Mouse (Mus musculus) forebrain, embryonic 14.5 days (tissue): ENCODE measurements around the gene Scn11a. TPM values are rescaled to one million over a fixed set of nuclear protein-coding genes. Genes with fewer than 3 reads are reported as not detected.

Experiments
- ATAC-seq: fragments of 200-750 bp; cut with Nextera tagmentation; 2 replicates; pipeline ENCODE4 v1.8.0; 2017; ENCODE audit warnings: mild to moderate bottlenecking, moderate library complexity
- DNase-seq: peaks from one replicate; pipeline ENCODE4 v3.0.0-alpha.2; 2015; ENCODE audit warnings: low spot score
- H3K27ac ChIP-seq: fragments of 300-500 bp; sonication (generic); 2 replicates; pipeline ENCODE4 v1.5.1; 2014; ENCODE audit warnings: low read depth, mild to moderate bottlenecking, control low read depth, low read length, moderate library complexity
- H3K27me3 ChIP-seq: fragments of 300-500 bp; sonication (generic); replicated peaks from 2 replicates; pipeline ENCODE4 v1.6.1; 2014; ENCODE audit warnings: low read length, control low read depth, mixed read lengths; ENCODE audit not compliant: control insufficient read depth, insufficient read depth
- H3K36me3 ChIP-seq: fragments of 300-500 bp; sonication (generic); 2 replicates; pipeline ENCODE4 v1.6.1; 2014; ENCODE audit warnings: low read length, control low read depth; ENCODE audit not compliant: control insufficient read depth, insufficient read depth
- H3K4me1 ChIP-seq: fragments of 300-500 bp; sonication (generic); 2 replicates; pipeline ENCODE4 v1.6.1; 2014; ENCODE audit warnings: antibody characterized with exemption, low read length, control low read depth; ENCODE audit not compliant: control insufficient read depth, insufficient read depth
- H3K4me2 ChIP-seq: fragments of 300-500 bp; sonication (generic); 2 replicates; pipeline ENCODE4 v1.6.1; 2014; ENCODE audit warnings: mild to moderate bottlenecking, control low read depth, low read length
- H3K4me3 ChIP-seq: fragments of 300-500 bp; sonication (generic); 2 replicates; pipeline ENCODE4 v1.5.1; 2014; ENCODE audit warnings: low read depth, low read length, control low read depth
- H3K9ac ChIP-seq: fragments of 300-500 bp; sonication (generic); 2 replicates; pipeline ENCODE4 v1.6.1; 2014; ENCODE audit warnings: mild to moderate bottlenecking, low read length, control low read depth, moderate library complexity
- H3K9me3 ChIP-seq: fragments of 300-500 bp; sonication (generic); replicated peaks from 2 replicates; pipeline ENCODE4 v1.6.1; 2016; ENCODE audit warnings: low read length, control low read depth, mixed read lengths; ENCODE audit not compliant: control insufficient read depth
- WGBS: fragments of 180-500 bp; shearing (Covaris S2); extraction: QIAGEN DNeasy Blood & Tissue Kit; methylation state at CpG from one replicate; pipeline ENCODE4 v1.1.7; 2014; 5-methylcytosine and 5-hydroxymethylcytosine counted together
- polyA plus RNA-seq: library from polyadenylated mRNA; unstranded; fragments of >200 nt; fragmentation: Nextera tagmentation; extraction: Ambion mirVana; gene quantifications from 2 replicates; pipeline ENCODE4 v1.2.1, GENCODE M21; 2014

Gene Scn11a
- polyA plus RNA-seq, 1 experiment from 2014 or later: 0.14 TPM

DNA sequence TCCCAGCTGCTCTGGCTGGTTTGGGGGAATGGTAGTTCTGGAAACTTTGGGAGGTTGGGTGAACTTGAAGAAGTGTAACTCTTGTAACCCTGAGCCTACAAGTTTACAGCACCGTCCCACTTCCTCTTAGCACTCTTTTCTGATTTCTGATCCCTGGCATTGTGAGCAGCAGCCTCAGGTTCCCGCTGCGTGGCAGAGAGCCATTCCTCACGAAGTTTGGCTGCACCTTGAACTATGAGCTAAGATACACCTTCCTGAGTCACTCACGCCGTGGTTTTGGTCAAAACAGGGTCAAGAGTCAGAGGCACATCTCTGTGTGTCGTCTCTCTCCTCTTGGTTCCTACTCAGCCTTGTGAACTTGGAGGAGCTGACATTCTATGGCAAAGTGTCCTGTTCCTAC, 48.6 kb downstream of the Scn11a start:
- no peak for ATAC-seq
- H3K4me3 ChIP-seq: no peak overlapping the region
- no peak for DNase-seq
- no peaks in the 10 kb centered on the region for H3K9me3 ChIP-seq
- no peak overlapping the region for H3K4me2 ChIP-seq
- H3K4me1 ChIP-seq: no peaks in the 10 kb centered on the region
- WGBS: 82% methylated on average over 7 of the region's 7 CpGs
- H3K9ac ChIP-seq: no peak overlapping the region
- no peak overlapping the region for H3K27ac ChIP-seq
- no peaks in the 10 kb centered on the region for H3K27me3 ChIP-seq
- no peaks in the 10 kb centered on the region for H3K36me3 ChIP-seq

DNA sequence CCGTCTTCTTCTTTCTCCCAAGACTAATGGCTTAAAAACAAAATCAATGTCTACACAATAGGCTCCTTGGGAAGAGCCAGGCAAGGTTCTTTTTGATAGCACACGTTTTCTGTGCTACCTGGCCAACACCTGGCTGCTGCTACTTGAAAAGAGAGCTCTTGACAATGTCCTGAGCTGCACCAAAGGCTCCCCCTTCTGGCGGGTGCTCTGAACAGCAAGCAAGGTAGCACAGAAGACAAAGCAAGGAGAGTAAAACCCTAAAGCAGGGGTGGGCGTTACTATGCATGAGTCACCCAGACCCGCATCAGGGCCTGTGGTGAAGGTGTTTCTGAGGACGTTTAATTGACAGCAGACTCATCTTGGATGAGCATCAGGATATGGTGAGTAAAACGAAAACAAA, 56.7 kb downstream of the Scn11a start:
- 49% methylated on average over 7 of the region's 7 CpGs for WGBS
- Histone ChIP-seq H3K4me2 (no peak overlapping the region), H3K36me3 (no peaks in the 10 kb centered on the region), H3K9ac (no peak overlapping the region), H3K4me1 (no peaks in the 10 kb centered on the region), H3K27me3 (no peaks in the 10 kb centered on the region), H3K4me3 (no peak overlapping the region), H3K9me3 (no peaks in the 10 kb centered on the region), H3K27ac (no peak overlapping the region)
- ATAC-seq (no peak), DNase-seq (peak; percentile 25)

DNA sequence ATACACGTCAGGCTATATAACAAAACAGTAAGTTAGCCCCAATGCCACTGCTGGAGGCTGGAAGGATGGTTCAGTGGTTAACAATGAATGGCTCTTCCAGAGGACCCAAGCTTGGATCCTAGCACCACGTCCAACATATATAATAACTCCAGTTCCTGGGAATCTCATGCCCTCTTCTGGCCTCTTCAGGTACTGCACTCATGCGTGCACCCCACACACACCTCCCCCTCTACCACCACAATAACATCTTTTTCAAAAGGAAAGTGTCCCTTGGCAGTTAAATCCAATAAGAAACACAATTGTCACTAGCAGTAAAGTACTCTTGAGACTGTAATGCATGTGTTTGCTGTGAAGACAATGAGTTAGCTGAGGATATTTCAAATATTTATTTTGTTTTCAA, 65.0 kb downstream of the Scn11a start:
- ATAC-seq: no peak
- H3K36me3 ChIP-seq: no peaks in the 10 kb centered on the region
- H3K4me2 ChIP-seq: no peak overlapping the region
- no peaks in the 10 kb centered on the region for H3K27me3 ChIP-seq
- no peak overlapping the region for H3K9ac ChIP-seq
- DNase-seq: no peak
- no peaks in the 10 kb centered on the region for H3K9me3 ChIP-seq
- no peak overlapping the region for H3K4me3 ChIP-seq
- WGBS: 89% methylated on average over 3 of the region's 3 CpGs
- H3K27ac ChIP-seq: no peak overlapping the region
- H3K4me1 ChIP-seq: no peaks in the 10 kb centered on the region

DNA sequence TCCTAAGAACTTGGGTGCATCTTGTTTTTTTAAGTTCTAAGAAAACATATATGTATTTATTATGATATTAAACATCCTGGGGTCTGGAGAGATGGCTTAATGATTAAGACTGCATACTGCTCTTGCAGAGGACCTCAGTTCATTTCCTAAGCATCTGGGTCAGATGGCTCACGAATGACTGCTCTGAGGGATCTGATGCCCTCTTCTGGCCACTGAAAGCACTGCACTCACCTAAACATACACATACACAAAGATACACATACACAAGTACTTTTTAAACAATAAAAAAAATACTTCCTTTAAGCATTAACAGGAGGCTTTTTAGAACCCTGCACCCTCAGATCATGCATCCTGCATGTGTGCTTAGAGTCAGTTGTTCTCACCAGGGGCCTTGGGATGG, 65.8 kb downstream of the Scn11a start:
- Histone ChIP-seq H3K4me3 (no peak overlapping the region), H3K27ac (no peak overlapping the region), H3K9me3 (no peaks in the 10 kb centered on the region), H3K4me1 (no peaks in the 10 kb centered on the region), H3K27me3 (no peaks in the 10 kb centered on the region), H3K36me3 (no peaks in the 10 kb centered on the region), H3K4me2 (no peak overlapping the region), H3K9ac (no peak overlapping the region)
- no peak for ATAC-seq
- 81% methylated on average over 1 of the region's 1 CpGs for WGBS
- no peak for DNase-seq

DNA sequence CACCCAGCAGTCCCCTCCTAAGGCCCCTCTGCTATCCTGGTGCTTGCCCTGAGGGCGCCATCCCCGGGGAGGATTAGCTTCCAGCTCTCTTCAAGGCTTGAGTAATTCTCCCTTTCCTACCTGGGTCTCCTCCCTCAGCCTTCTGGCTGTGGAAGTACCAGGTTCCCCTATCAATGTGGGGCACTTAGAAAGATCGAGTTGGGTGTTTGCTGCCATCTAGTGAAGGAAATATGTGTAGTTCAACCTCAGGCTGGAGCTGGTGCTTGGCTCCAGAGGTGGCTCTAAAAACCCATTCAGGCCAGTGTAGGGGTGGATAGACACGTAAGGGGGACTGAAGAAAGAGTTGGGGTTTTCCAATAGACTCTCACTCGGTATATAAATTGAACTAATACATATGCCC, 73.7 kb downstream of the Scn11a start:
- peak; percentile 62; the same call in 1 of the 2 replicates for ATAC-seq
- Histone ChIP-seq H3K36me3 (no peaks in the 10 kb centered on the region), H3K4me3 (no peak overlapping the region), H3K4me2 (no peak overlapping the region), H3K9ac (no peak overlapping the region), H3K27me3 (no peaks in the 10 kb centered on the region), H3K4me1 (no peaks in the 10 kb centered on the region), H3K9me3 (no peaks in the 10 kb centered on the region), H3K27ac (no peak overlapping the region)
- DNase-seq: peak; percentile 84
- 12% methylated on average over 5 of the region's 5 CpGs for whole genome bisulfite sequencing

DNA sequence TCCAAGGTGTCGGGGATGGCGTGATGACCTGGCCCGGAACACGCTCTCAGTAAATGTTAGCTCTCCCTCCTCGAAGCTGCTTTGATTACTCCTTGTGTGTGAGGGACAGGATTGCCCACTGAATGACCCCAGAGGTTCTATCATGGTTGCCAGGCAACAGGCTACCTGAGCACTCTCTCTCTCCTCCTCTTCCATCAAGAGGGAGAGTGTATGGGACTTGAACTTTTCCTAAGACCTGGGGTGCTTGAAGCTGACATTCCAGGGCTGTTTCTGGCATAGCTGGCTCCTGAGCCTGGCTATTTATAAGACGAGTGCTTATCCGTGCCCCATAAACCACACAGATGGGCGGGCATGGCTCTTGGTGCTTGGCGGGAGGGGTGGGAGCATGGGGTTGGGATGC, 76.1 kb downstream of the Scn11a start:
- no peaks in the 10 kb centered on the region for H3K9me3 ChIP-seq
- no peak overlapping the region for H3K27ac ChIP-seq
- no peak overlapping the region for H3K4me2 ChIP-seq
- DNase-seq: no peak
- no peaks in the 10 kb centered on the region for H3K36me3 ChIP-seq
- H3K27me3 ChIP-seq: no peaks in the 10 kb centered on the region
- ATAC-seq: no peak
- H3K9ac ChIP-seq: no peak overlapping the region
- no peaks in the 10 kb centered on the region for H3K4me1 ChIP-seq
- H3K4me3 ChIP-seq: no peak overlapping the region
- 86% methylated on average over 9 of the region's 9 CpGs for WGBS

DNA sequence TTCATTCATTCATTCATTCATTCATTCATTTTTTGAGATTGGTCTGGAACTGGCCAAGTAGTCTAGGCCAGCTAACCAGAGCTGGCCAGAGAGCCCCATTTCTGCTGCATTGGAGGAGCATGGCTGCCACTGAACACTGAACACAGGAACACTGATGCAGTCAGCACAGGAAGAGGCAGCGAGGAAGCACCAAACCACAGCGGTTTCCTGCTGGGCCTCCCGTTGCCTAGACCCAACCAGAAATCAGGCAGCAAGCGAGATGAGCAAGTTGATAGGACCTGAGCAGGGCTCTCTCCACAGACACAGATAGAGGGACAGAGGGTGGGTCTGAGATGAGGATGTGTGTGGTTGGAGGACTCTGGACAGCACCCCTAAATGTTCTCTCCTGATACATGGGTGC, 81.4 kb downstream of the Scn11a start:
- no peaks in the 10 kb centered on the region for H3K36me3 ChIP-seq
- WGBS: 92% methylated on average over 4 of the region's 4 CpGs
- H3K27me3 ChIP-seq: no peaks in the 10 kb centered on the region
- no peak for ATAC-seq
- no peak overlapping the region for H3K4me3 ChIP-seq
- no peak overlapping the region for H3K27ac ChIP-seq
- H3K9ac ChIP-seq: no peak overlapping the region
- H3K9me3 ChIP-seq: no peaks in the 10 kb centered on the region
- H3K4me1 ChIP-seq: no peaks in the 10 kb centered on the region
- DNase-seq: no peak
- H3K4me2 ChIP-seq: no peak overlapping the region

DNA sequence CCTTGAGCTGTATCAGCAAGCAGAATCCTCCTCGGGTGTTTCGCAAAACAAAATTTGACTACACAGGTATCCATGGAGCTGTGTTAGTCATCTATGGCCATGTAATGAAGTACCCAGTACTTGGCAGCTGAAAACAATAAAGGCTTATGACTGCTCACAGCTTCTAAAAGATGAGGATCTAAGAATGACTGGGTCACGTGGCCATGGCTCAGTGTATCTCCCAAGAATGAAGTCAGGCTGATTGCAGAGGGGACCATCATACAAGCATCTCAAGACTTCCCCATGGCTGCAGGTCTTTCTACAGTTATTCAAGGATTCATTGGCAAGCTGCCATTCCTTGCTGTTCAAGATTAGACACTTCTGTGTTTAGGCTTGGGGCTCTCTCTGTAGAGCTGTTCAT, 81.9 kb downstream of the Scn11a start:
- no peak overlapping the region for H3K27ac ChIP-seq
- ATAC-seq: no peak
- H3K9me3 ChIP-seq: no peaks in the 10 kb centered on the region
- DNase-seq: peak; percentile 27
- H3K4me1 ChIP-seq: no peaks in the 10 kb centered on the region
- H3K4me2 ChIP-seq: no peak overlapping the region
- H3K4me3 ChIP-seq: no peak overlapping the region
- H3K9ac ChIP-seq: no peak overlapping the region
- H3K27me3 ChIP-seq: no peaks in the 10 kb centered on the region
- H3K36me3 ChIP-seq: no peaks in the 10 kb centered on the region
- 88% methylated on average over 3 of the region's 3 CpGs for WGBS

DNA sequence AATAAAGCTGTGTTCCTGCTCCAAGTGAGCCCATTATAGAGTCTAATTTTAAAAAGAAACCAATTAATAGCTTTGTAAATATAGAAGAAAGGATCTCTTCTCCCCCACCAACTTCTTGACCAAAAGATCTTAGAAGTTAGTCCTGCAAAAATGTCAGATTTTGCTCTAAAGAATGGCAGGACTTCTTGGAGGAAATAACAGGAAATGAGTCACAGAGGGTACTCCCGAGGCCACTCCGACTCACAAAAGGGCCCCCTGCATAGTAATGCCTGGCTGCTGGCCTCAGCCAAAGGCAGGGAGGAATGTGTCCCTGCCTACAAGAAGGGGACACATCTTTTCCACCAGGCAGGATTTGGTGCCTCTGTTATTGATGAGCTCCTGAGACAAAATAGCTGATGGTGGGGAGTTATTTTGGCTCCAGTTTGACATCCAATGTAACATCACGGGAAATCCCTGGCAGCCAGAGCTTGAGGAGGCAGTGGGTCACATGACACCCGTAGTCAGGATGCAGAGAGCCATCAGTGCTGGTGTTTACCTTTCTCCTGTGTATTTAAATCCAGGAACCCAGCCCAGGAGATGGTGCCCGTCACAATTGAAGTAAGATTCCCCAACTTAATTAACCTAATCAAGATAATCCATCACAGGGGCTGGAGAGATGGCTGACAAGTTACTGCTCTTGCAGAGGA, 84.0 kb downstream of the Scn11a start:
- H3K9me3 ChIP-seq: no peaks in the 10 kb centered on the region
- H3K9ac ChIP-seq: no peak overlapping the region
- H3K36me3 ChIP-seq: no peaks in the 10 kb centered on the region
- H3K27me3 ChIP-seq: no peaks in the 10 kb centered on the region
- H3K4me1 ChIP-seq: no peaks in the 10 kb centered on the region
- H3K27ac ChIP-seq: no peak overlapping the region
- WGBS: 44% methylated on average over 5 of the region's 5 CpGs
- ATAC-seq (no peak), DNase-seq (no peak)
- no peak overlapping the region for H3K4me2 ChIP-seq
- no peak overlapping the region for H3K4me3 ChIP-seq
